Mouse (Mus musculus) limb, embryonic 15.5 days (tissue): Measurements from ENCODE around the gene Fbxw5. TPM values are rescaled to one million over a fixed set of nuclear protein-coding genes. Genes with fewer than 3 reads are reported as not detected.
"Not testable (repeated sequence)": the region's sequence is repeated elsewhere in the genome, so short reads cannot be mapped to it uniquely, and the experiment has no call there.

Source experiments
- ATAC-seq: fragments of 200-750 bp; cut with Nextera tagmentation; 2 replicates; pipeline ENCODE4 v1.8.0; 2017; ENCODE audit warnings: low read depth, moderate TSS enrichment; ENCODE audit not compliant: insufficient number of reproducible peaks, low FRiP score, low TSS enrichment
- H3K27ac ChIP-seq: fragments of 300-500 bp; sonication (generic); 2 replicates; pipeline ENCODE4 v1.5.1; 2015; ENCODE audit warnings: moderate library complexity, mild to moderate bottlenecking, inconsistent platforms
- H3K27me3 ChIP-seq: fragments of 300-500 bp; sonication (generic); 2 replicates; pipeline ENCODE4 v1.6.1; 2015; ENCODE audit warnings: inconsistent platforms
- H3K36me3 ChIP-seq: fragments of 300-500 bp; sonication (generic); 2 replicates; pipeline ENCODE4 v1.6.1; 2015; ENCODE audit warnings: inconsistent platforms
- H3K4me1 ChIP-seq: fragments of 300-500 bp; sonication (generic); 2 replicates; pipeline ENCODE4 v1.6.1; 2015; ENCODE audit warnings: inconsistent platforms
- H3K4me2 ChIP-seq: fragments of 300-500 bp; sonication (generic); 2 replicates; pipeline ENCODE4 v1.6.1; 2015; ENCODE audit warnings: mild to moderate bottlenecking, inconsistent platforms
- H3K4me3 ChIP-seq: fragments of 300-500 bp; sonication (generic); 2 replicates; pipeline ENCODE4 v1.5.1; 2015; ENCODE audit warnings: mild to moderate bottlenecking, inconsistent platforms
- H3K9ac ChIP-seq: fragments of 300-500 bp; sonication (generic); 2 replicates; pipeline ENCODE4 v1.6.1; 2015; ENCODE audit warnings: inconsistent platforms
- H3K9me3 ChIP-seq: fragments of 300-500 bp; sonication (generic); 2 replicates; pipeline ENCODE4 v1.6.1; 2016; ENCODE audit warnings: inconsistent platforms
- WGBS: fragments of 180-500 bp; shearing (Covaris S2); methylation state at CpG from one replicate; pipeline ENCODE4 v1.1.7; 2015; 5-methylcytosine and 5-hydroxymethylcytosine counted together
- polyA plus RNA-seq: library from polyadenylated mRNA; unstranded; fragments of >200 nt; fragmentation: Nextera tagmentation; extraction: Ambion mirVana; gene quantifications from 2 replicates; pipeline ENCODE4 v1.2.1, GENCODE M21; 2015

Fbxw5 gene
- polyA plus RNA-seq, 1 experiment from 2014 or later, result 73.0 TPM

DNA sequence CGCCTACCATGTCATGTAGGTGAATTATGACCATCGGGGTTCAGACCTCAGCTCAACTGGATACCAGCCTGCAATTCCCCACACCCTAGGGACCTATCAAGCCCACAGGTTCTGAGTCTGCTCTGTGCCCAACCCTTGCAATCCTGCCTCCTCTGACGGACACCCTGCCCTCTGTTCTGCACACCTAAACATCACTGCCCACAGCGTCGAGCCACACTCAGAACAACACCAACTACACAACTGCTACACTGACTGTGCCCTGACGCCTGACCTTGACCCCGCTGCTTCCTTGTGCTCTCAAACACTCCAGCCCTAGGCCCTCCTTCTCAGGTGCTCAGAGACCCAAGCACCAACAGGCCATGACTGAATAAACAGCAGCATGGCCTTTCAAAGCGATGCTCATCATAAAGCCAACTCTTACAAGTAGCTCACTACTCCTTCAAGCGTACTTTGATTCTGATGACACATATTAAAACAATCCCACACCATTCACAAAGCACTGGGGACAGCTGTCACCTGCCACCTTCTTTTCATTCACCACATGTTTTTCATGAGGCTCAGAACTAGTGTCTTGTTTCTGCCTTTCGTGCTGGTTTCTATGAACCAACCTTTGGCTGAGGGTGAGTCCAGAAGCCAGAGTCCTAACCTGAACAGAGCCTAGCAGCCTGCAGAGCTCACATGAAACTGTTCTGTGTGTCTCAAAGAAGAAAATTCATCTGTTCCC lies 41.3 kb downstream of the Fbxw5 start:
- Histone ChIP-seq H3K27ac (no peak overlapping the region), H3K27me3 (no peaks in the 10 kb centered on the region), H3K36me3 (peaks cover 23% of the 10 kb centered on the region), H3K9ac (no peak overlapping the region), H3K4me2 (no peak overlapping the region), H3K4me3 (no peak overlapping the region), H3K9me3 (no peaks in the 10 kb centered on the region), H3K4me1 (peaks cover 16% of the 10 kb centered on the region)
- no peak for ATAC-seq
- 73% methylated on average over 10 of the region's 10 CpGs for WGBS

DNA sequence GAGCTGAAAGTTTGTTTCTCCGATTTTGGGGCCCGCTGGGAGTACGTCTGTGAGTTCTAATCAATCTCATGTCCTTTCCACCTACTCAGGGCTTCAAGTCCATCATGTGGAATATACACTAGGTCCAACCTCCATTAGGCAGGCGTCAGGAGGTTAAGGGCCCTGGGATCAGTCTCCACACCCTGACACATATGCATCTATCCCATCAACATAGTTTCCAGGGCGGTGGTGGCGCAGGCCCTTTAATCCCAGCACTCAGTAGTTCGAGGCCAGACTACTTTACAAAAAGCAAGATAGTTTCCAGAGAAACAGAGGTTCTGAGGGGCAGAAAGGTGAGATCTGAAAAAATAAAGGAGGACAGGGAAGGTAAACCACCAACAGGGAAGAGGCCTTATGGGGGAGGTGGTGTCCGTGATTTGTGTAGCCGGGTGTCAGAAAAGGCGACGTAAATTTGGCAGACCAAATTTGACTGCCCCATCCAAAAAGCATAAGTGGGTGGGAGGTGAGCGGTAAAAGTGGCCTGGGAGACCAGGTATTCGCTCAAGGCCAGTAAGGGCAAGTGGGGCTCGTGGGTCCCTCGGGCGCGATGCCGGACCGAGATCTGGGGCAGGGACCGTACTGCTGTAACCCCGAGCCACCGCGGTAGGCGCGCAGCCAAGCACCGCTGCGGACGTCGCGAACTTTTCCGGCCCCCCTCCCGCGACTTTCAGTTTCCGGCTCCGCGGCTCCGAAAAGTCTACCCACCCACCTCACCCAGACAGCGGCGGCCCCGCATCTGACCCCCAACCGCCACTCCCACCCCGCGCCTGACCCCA lies 45.7 kb downstream of the Fbxw5 start:
- H3K4me2 ChIP-seq, result peak overlapping the region; percentile 63
- 0 out of 2 replicates have a peak, but pooled peaks cover 3% of the 10 kb centered on the region for H3K36me3 ChIP-seq
- H3K27ac ChIP-seq, result peak overlapping the region; percentile 76
- peak overlapping the region; percentile 70 for H3K9ac ChIP-seq
- no peaks in the 10 kb centered on the region for H3K27me3 ChIP-seq
- no peaks in the 10 kb centered on the region for H3K9me3 ChIP-seq
- peaks cover 19% of the 10 kb centered on the region for H3K4me1 ChIP-seq
- peak; percentile 62 for ATAC-seq
- 7% methylated on average over 43 of the region's 43 CpGs for WGBS
- H3K4me3 ChIP-seq, result peak overlapping the region; percentile 77

DNA sequence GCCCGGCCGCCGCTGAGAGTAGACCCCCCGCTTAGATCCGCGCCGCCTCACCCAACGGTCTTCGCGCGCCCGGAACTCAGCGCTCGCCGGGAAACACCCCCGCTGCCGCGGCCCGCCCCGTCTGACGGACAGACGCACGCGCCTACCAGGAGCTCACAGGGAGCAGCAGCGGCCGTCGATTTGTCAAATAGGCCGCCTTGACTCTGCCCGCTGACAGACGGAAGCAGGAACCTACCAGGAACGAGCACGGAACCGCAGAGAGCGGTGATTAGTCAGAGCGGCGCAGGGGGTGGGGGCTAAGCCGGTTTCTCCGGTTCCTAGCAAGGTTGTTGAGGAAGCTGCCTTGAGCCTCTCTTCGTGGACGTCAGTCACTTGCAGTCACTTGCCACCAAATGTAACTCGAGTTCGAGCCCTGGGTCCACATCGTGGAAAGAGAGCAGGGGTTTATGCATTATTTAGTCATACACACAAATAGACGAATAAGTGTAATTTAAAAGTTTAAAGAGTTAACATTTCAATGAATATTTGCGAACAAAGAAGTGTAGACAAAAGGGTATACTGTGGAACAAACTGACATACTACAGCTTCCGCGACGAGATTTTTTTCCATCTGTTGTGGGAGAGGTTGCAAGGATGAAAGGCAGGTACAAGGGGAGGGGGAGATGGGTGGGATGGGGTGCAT lies 46.4 kb downstream of the Fbxw5 start, which contains the start of gene Traf2:
TSS of gene Traf2 (minus strand) at position 130 of the 681 bp plus-strand sequence.
- peak within 1 kb of the TSS; percentile 76 for H3K27ac ChIP-seq
- peak within 1 kb of the TSS; percentile 70 for H3K9ac ChIP-seq
- 0 out of 2 replicates have a peak, but pooled peaks cover 3% of the 10 kb centered on the region for H3K36me3 ChIP-seq
- H3K9me3 ChIP-seq, result no peaks in the 10 kb centered on the region
- peak within 1 kb of the TSS; percentile 77 for H3K4me3 ChIP-seq
- no peaks in the 10 kb centered on the region for H3K27me3 ChIP-seq
- peak within 1 kb of the TSS; percentile 63 for H3K4me2 ChIP-seq
- 4% methylated on average over 44 of the region's 48 CpGs for WGBS
- ATAC-seq, result peak; percentile 100
- peaks cover 19% of the 10 kb centered on the region for H3K4me1 ChIP-seq

DNA sequence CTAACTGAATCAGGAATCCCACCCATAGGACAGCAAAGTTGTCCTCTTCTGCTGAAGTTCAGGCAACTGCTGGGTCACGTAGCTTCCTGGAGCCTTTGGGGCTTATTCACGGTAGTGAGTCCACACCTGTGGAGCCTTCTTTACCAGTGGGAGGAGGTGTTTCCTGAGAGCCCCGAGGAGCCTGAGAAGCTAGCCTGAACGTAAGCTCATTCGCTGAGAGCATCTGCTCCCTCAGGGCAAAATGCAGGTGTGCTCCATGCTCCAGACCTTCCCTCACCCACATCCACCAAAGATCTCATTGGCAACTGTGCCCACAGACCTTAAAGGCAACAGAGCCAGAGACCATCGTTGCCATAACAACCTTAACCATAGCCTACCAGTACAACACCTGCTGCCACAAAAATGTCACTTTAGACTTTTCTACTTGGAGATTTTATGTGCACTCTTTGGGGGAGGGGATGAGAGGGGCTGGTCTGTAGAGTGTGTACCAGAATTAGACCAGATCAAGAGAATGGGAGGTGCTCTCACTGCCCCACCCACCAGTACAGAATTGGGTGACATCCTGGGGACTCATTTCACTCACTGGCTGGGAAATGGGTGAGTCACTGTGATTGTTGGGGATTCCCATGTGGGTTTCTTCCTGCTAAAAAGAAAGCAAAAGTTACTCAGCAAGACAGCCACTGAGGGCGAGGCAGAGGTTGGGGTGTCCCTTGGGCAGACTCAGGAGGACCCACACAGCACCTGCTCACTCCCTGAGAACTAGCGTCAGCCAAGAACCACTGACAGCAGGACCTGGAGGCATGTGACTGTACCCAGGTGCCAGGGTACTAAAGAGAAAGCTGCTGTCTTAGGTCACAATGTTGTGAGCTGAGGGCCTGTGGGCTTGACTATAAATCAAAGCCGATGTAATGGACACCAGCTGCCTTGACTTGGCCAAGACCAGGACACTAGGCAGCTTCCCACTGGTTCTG lies 48.8 kb downstream of the Fbxw5 start:
- H3K27me3 ChIP-seq, result no peaks in the 10 kb centered on the region
- H3K4me1 ChIP-seq, result peaks cover 19% of the 10 kb centered on the region
- no peak overlapping the region for H3K27ac ChIP-seq
- no peak for ATAC-seq
- no peak overlapping the region for H3K9ac ChIP-seq
- WGBS, result 61% methylated on average over 9 of the region's 9 CpGs
- H3K4me3 ChIP-seq, result no peak overlapping the region
- H3K9me3 ChIP-seq, result no peaks in the 10 kb centered on the region
- 0 out of 2 replicates have a peak, but pooled peaks cover 3% of the 10 kb centered on the region for H3K36me3 ChIP-seq
- no peak overlapping the region for H3K4me2 ChIP-seq

DNA sequence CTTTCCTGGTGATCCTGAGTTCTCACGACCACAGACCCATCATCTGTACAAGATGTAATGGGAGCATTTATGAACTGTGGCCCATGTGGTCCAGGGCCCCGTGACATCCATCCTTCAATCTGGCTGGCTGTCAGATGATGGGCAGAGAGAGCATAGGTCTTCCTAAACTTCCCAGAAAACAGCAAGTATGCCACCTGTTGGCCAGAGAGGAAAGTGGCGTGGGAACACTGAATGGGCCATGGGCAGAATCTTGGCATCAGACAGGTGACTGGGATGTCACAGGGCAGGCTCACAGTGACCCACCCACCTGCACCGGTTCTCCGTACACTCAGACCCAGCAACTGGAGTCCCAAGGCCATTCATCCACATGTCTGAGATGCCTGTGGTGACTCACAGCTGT lies 50.6 kb downstream of the Fbxw5 start:
- Histone ChIP-seq H3K9ac (no peak overlapping the region), H3K4me3 (no peak overlapping the region), H3K36me3 (no peaks in the 10 kb centered on the region), H3K4me1 (peaks cover 4% of the 10 kb centered on the region; the same call in 1 of the 2 replicates), H3K9me3 (no peaks in the 10 kb centered on the region), H3K27me3 (no peaks in the 10 kb centered on the region), H3K27ac (no peak overlapping the region), H3K4me2 (no peak overlapping the region)
- WGBS, result 35% methylated on average over 5 of the region's 5 CpGs
- no peak for ATAC-seq

DNA sequence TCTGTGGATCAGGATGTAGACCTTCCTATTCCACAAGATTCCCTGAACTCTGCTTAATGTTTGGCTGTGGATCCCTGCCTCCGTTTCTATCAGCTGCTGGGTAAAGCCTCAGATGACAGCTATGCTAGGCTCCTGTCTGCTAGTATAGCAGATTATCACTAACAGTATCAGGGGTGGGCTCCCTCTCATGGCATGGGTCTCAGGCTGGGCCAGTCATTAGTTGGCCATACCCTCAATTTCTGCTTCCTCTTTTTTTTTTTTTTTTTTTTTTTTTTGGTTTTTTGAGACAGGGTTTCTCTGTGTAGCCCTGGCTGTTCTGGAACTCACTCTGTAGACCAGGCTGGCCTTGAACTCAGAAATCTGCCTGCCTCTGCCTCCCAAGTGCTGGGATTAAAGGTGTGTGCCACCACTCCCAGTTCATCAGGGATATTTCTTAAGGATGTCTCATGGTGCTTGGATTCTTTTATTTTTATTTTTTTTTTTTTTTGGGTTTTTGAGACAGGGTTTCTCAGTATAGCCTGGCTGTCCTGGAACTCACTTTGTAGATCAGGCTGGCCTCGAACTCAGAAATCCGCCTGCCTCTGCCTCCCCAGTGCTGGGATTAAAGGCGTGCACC lies 52.7 kb downstream of the Fbxw5 start:
- not testable (repeated sequence) for H3K27ac ChIP-seq, ATAC-seq, H3K4me2 ChIP-seq, H3K4me3 ChIP-seq, H3K9me3 ChIP-seq, H3K27me3 ChIP-seq, H3K36me3 ChIP-seq, H3K9ac ChIP-seq
- 90% methylated on average over 4 of the region's 4 CpGs for WGBS
- H3K4me1 ChIP-seq, result peaks cover 12% of the 10 kb centered on the region; the same call in 1 of the 2 replicates

Other genes with a start within 250 kb of the Fbxw5 start
- gene Tmem203, start 245.3 kb upstream of the Fbxw5 start, polyA plus RNA-seq, result 21.4 and 24.2 TPM in 2 replicates
- gene Tprn, start 238.1 kb upstream of the Fbxw5 start, polyA plus RNA-seq, result 8.5 and 8.6 TPM in 2 replicates
- gene Ssna1, start 228.3 kb upstream of the Fbxw5 start, polyA plus RNA-seq, result 241 and 244 TPM in 2 replicates
- 136 and 140 TPM in 2 replicates for gene Anapc2, start 228.3 kb upstream of the Fbxw5 start, polyA plus RNA-seq
- gene Tmem210, start 212.6 kb upstream of the Fbxw5 start, polyA plus RNA-seq, result not detected in 2 replicates
- gene Lrrc26, start 210.8 kb upstream of the Fbxw5 start, polyA plus RNA-seq, result 0.61 and 0.92 TPM in 2 replicates
- gene Grin1, start 181.6 kb upstream of the Fbxw5 start, polyA plus RNA-seq, result 0.71 and 0.87 TPM in 2 replicates
- 47.0 and 55.8 TPM in 2 replicates for gene Man1b1, start 168.4 kb upstream of the Fbxw5 start, polyA plus RNA-seq
- 24.0 and 25.1 TPM in 2 replicates for gene Dpp7, start 144.4 kb upstream of the Fbxw5 start, polyA plus RNA-seq
- 16.9 and 23.6 TPM in 2 replicates for gene Uap1l1, start 135.1 kb upstream of the Fbxw5 start, polyA plus RNA-seq
- gene Sapcd2, start 128.4 kb upstream of the Fbxw5 start, polyA plus RNA-seq, result 30.5 and 31.9 TPM in 2 replicates
- gene Entpd2, start 104.9 kb upstream of the Fbxw5 start, polyA plus RNA-seq, result 4.2 and 11.7 TPM in 2 replicates
- gene Npdc1, start 101.4 kb upstream of the Fbxw5 start, polyA plus RNA-seq, result 51.7 and 54.3 TPM in 2 replicates
- gene Fut7, start 77.5 kb upstream of the Fbxw5 start, polyA plus RNA-seq, result 0.18 TPM in 1 of 2 replicates, not detected in the other
- 4.2 and 5.9 TPM in 2 replicates for gene Abca2, start 72.0 kb upstream of the Fbxw5 start, polyA plus RNA-seq
- gene Clic3, start 43.9 kb upstream of the Fbxw5 start, polyA plus RNA-seq, result 99.3 and 111 TPM in 2 replicates
- 49.9 and 56.9 TPM in 2 replicates for gene Paxx, start 39.7 kb upstream of the Fbxw5 start, polyA plus RNA-seq
- 4.1 and 9.1 TPM in 2 replicates for gene Ptgds, start 30.7 kb upstream of the Fbxw5 start, polyA plus RNA-seq
- gene Lcn12, start 6.8 kb upstream of the Fbxw5 start, polyA plus RNA-seq, result not detected in 2 replicates
- gene C8g, start 969 bp downstream of the Fbxw5 start, polyA plus RNA-seq, result 4.6 and 5.6 TPM in 2 replicates
- gene Traf2, start 46.2 kb downstream of the Fbxw5 start, polyA plus RNA-seq, result 34.4 and 35.7 TPM in 2 replicates
- 388 and 396 TPM in 2 replicates for gene Edf1, start 57.1 kb downstream of the Fbxw5 start, polyA plus RNA-seq
- gene Mamdc4, start 74.1 kb downstream of the Fbxw5 start, polyA plus RNA-seq, result 0.81 and 6.0 TPM in 2 replicates
- gene Phpt1, start 74.5 kb downstream of the Fbxw5 start, polyA plus RNA-seq, result 129 and 139 TPM in 2 replicates
- 0.29 and 0.44 TPM in 2 replicates for gene Ajm1, start 81.0 kb downstream of the Fbxw5 start, polyA plus RNA-seq
- 73.6 and 74.9 TPM in 2 replicates for gene Rabl6, start 107.8 kb downstream of the Fbxw5 start, polyA plus RNA-seq
- 0.12 and 0.14 TPM in 2 replicates for gene Ccdc183, start 116.9 kb downstream of the Fbxw5 start, polyA plus RNA-seq
- gene Tmem141, start 121.3 kb downstream of the Fbxw5 start, polyA plus RNA-seq, result 27.3 and 28.7 TPM in 2 replicates
- gene Fcna, start 127.3 kb downstream of the Fbxw5 start, polyA plus RNA-seq, result 2.7 and 3.7 TPM in 2 replicates
- gene Lcn8, start 152.4 kb downstream of the Fbxw5 start, polyA plus RNA-seq, result not detected in 2 replicates
- gene Lcn5, start 157.2 kb downstream of the Fbxw5 start, polyA plus RNA-seq, result not detected in 2 replicates
- gene Lcn6, start 176.0 kb downstream of the Fbxw5 start, polyA plus RNA-seq, result not detected in 2 replicates
- not detected in 2 replicates for gene Lcn10, start 182.0 kb downstream of the Fbxw5 start, polyA plus RNA-seq
- not detected in 2 replicates for gene Obp2a, start 199.3 kb downstream of the Fbxw5 start, polyA plus RNA-seq
- 92.0 and 94.5 TPM in 2 replicates for gene Bmyc, start 206.0 kb downstream of the Fbxw5 start, polyA plus RNA-seq
- not detected in 2 replicates for gene Obp2b, start 236.3 kb downstream of the Fbxw5 start, polyA plus RNA-seq